18 mouse cellular contexts compared by ENCODE assay signal in genomic region chr13:55426613-55427012, GRCm38 (mm10). TPM values are rescaled to one million over a fixed set of nuclear protein-coding genes. Genes with fewer than 3 reads are reported as not detected.
"Had no signal": no experiment of that assay in that cellular context is flagged by ENCODE, and none has a peak within 500 bp of the region (broad histone marks: within the 10 kb centered on the region; RNA-seq: fewer than 3 reads in every experiment).

F12 (minus strand) TSS chr13:55426793.

- H3K4me2 ChIP-seq: lung, embryonic 14.5 days; neural tube, embryonic 15.5 days had no signal

- H3K9me3 ChIP-seq: midbrain, embryonic 10.5 days; neural tube, embryonic 15.5 days had no signal

- DNase-seq: kidney, adult 8-10 months; kidney, postnatal 4 days; lung, embryonic 14.5 days; lung, postnatal 10 days; lung, postnatal 4 days; midbrain, embryonic 14.5 days; right cerebral cortex, postnatal 4 days; spleen, adult 18-20 months; thymus, adult 18-20 months; thymus, postnatal 14 days had no signal

- H3K27ac ChIP-seq: kidney, postnatal 0 days; layer of hippocampus, adult 2 months; midbrain, embryonic 10.5 days; neural tube, embryonic 15.5 days had no signal

- H3K4me3 ChIP-seq: layer of hippocampus, adult 2 months; midbrain, embryonic 10.5 days; myocyte; neural tube, embryonic 15.5 days had no signal

- H3K36me3 ChIP-seq: midbrain, embryonic 10.5 days; neural tube, embryonic 15.5 days had no signal

- ATAC-seq: intestine, postnatal 0 days had no signal

- H3K9ac ChIP-seq: lung, embryonic 14.5 days; neural tube, embryonic 15.5 days had no signal

RNA-seq across cellular contexts. Expression of gene F12, which starts in this region (rescaled TPM):
- polyA plus RNA-seq: lung, embryonic 14.5 days; midbrain, embryonic 10.5 days; midbrain, embryonic 14.5 days; myocyte; neural tube, embryonic 11.5 days; stomach, embryonic 14.5 days had no signal
